Mouse (Mus musculus) MEL (cell line): Measurements from ENCODE around the gene Med13l. TPM values are rescaled to one million over a fixed set of nuclear protein-coding genes. Genes with fewer than 3 reads are reported as not detected.

Experiments
- DNase-seq: peaks from one replicate; pipeline ENCODE4 v3.0.0; 2011; ENCODE audit warnings: low read depth, low spot score
- H3K27ac ChIP-seq: 2 replicates; pipeline ENCODE4 v1.5.1; 2012; ENCODE audit warnings: low read depth, mild to moderate bottlenecking, control low read depth, low read length, moderate library complexity; ENCODE audit not compliant: control insufficient read depth
- H3K27me3 ChIP-seq, 2 experiments: fragments of 150-350 bp in 1 of 2; sonication (generic) in 1 of 2; 2 replicates each; pipeline ENCODE4 v1.6.1; 2012; ENCODE audit warnings: low read length in 2 of 2, mild to moderate bottlenecking in 2 of 2, improper control_type of control experiment in 1 of 2, moderate library complexity in 1 of 2; ENCODE audit not compliant: insufficient read depth in 2 of 2, control insufficient read depth in 1 of 2
- H3K36me3 ChIP-seq, 2 experiments: 2 replicates each; pipeline ENCODE4 v1.6.1; 2012 to 2014; ENCODE audit warnings: low read length in 2 of 2, improper control_type of control experiment in 1 of 2, inconsistent platforms in 1 of 2, mild to moderate bottlenecking in 1 of 2; ENCODE audit not compliant: insufficient read depth in 2 of 2, control insufficient read depth in 1 of 2
- H3K4me1 ChIP-seq, 2 experiments: fragments of 150-350 bp in 1 of 2; sonication (generic) in 1 of 2; 2 replicates each; pipeline ENCODE4 v1.6.1; 2012; ENCODE audit warnings: low read length in 2 of 2, improper control_type of control experiment in 1 of 2, mild to moderate bottlenecking in 1 of 2; ENCODE audit not compliant: insufficient read depth in 2 of 2, control insufficient read depth in 1 of 2
- H3K4me3 ChIP-seq, 2 experiments: fragments of 150-350 bp in 1 of 2; sonication (generic) in 1 of 2; 2 replicates each; pipeline ENCODE4 v1.5.1; 2012; ENCODE audit warnings: low read depth in 2 of 2, low read length in 2 of 2, mild to moderate bottlenecking in 2 of 2, moderate library complexity in 2 of 2, control low read depth in 1 of 2, improper control_type of control experiment in 1 of 2; ENCODE audit not compliant: control insufficient read depth in 1 of 2, insufficient read depth in 1 of 2
- H3K79me2 ChIP-seq: 2 replicates; pipeline ENCODE4 v1.6.1; 2012; ENCODE audit warnings: mild to moderate bottlenecking, low read length, moderate library complexity; ENCODE audit not compliant: control insufficient read depth, poor library complexity, insufficient read depth
- H3K9ac ChIP-seq: 2 replicates; pipeline ENCODE4 v1.6.1; 2012; ENCODE audit warnings: low read depth, mild to moderate bottlenecking, control low read depth, low read length, moderate library complexity; ENCODE audit not compliant: control insufficient read depth, poor library complexity, severe bottlenecking
- H3K9me3 ChIP-seq: fragments of 150-350 bp; sonication (generic); replicated peaks from 2 replicates; pipeline ENCODE4 v1.6.1; 2012; ENCODE audit warnings: mild to moderate bottlenecking, low read length, improper control_type of control experiment, moderate library complexity; ENCODE audit not compliant: insufficient read depth
- E2F4 ChIP-seq: IDR thresholded peaks from 2 replicates; pipeline ENCODE4 v1.6.1; 2011; ENCODE audit warnings: low read depth, low read length, improper control_type of control experiment, borderline replicate concordance
- ELF1 ChIP-seq: IDR thresholded peaks from 2 replicates; pipeline ENCODE4 v1.6.1; 2014; ENCODE audit warnings: low read depth, mild to moderate bottlenecking, inconsistent platforms, low read length, improper control_type of control experiment, moderate library complexity
- EP300 ChIP-seq, 2 experiments: IDR thresholded peaks; 2 replicates each; pipeline ENCODE4 v1.6.1; 2011; ENCODE audit warnings: improper control_type of control experiment in 2 of 2, low read length in 2 of 2, low read depth in 1 of 2, mild to moderate bottlenecking in 1 of 2
- ETS1 ChIP-seq: IDR thresholded peaks from 2 replicates; pipeline ENCODE4 v1.6.1; 2012; ENCODE audit warnings: low read depth, mild to moderate bottlenecking, inconsistent platforms, low read length, improper control_type of control experiment, moderate library complexity
- JUND ChIP-seq: IDR thresholded peaks from 2 replicates; pipeline ENCODE4 v1.6.1; 2011; ENCODE audit warnings: low read depth, mild to moderate bottlenecking, improper control_type of control experiment, low read length
- KAT2A ChIP-seq: conservative IDR thresholded peaks from 2 replicates; pipeline ENCODE4 v1.6.1; 2012; ENCODE audit warnings: low read depth, low read length, improper control_type of control experiment, inconsistent platforms
- MAX ChIP-seq: IDR thresholded peaks from 2 replicates; pipeline ENCODE4 v1.6.1; 2011; ENCODE audit warnings: low read length, improper control_type of control experiment
- MAZ ChIP-seq: IDR thresholded peaks from 2 replicates; pipeline ENCODE4 v1.6.1; 2012; ENCODE audit warnings: low read depth, mild to moderate bottlenecking, inconsistent platforms, low read length, improper control_type of control experiment
- MEF2A ChIP-seq: IDR thresholded peaks from 2 replicates; pipeline ENCODE4 v1.6.1; 2014; ENCODE audit warnings: low read depth, mild to moderate bottlenecking, inconsistent platforms, low read length, improper control_type of control experiment; ENCODE audit not compliant: poor library complexity, insufficient replicate concordance, severe bottlenecking; ENCODE audit errors: extremely low read depth
- MXI1 ChIP-seq: IDR thresholded peaks from 2 replicates; pipeline ENCODE4 v1.6.1; 2011; ENCODE audit warnings: mild to moderate bottlenecking, low read depth, low read length, improper control_type of control experiment
- MYB ChIP-seq: IDR thresholded peaks from 2 replicates; pipeline ENCODE4 v1.6.1; 2011; ENCODE audit warnings: mild to moderate bottlenecking, low read depth, low read length, improper control_type of control experiment
- NELFE ChIP-seq: IDR thresholded peaks from 2 replicates; pipeline ENCODE4 v1.6.1; 2011; ENCODE audit warnings: low read depth, low read length, improper control_type of control experiment
- NRF1 ChIP-seq: IDR thresholded peaks from 2 replicates; pipeline ENCODE4 v1.6.1; 2014; ENCODE audit warnings: low read depth, mild to moderate bottlenecking, inconsistent platforms, low read length, improper control_type of control experiment, moderate library complexity; ENCODE audit not compliant: poor library complexity, insufficient read depth, severe bottlenecking
- POLR2A ChIP-seq, 2 experiments: IDR thresholded peaks; 2 replicates each; pipeline ENCODE4 v1.6.1; 2011 to 2012; ENCODE audit warnings: low read length in 2 of 2, mild to moderate bottlenecking in 2 of 2, control low read depth in 1 of 2, improper control_type of control experiment in 1 of 2, low read depth in 1 of 2, moderate library complexity in 1 of 2; ENCODE audit not compliant: control insufficient read depth in 1 of 2, insufficient read depth in 1 of 2, poor library complexity in 1 of 2
- POLR2AphosphoS2 ChIP-seq: IDR thresholded peaks from 2 replicates; pipeline ENCODE4 v1.6.1; 2011; ENCODE audit warnings: low read length, improper control_type of control experiment
- RAD21 ChIP-seq: IDR thresholded peaks from 2 replicates; pipeline ENCODE4 v1.6.1; 2011; ENCODE audit warnings: mild to moderate bottlenecking, low read depth, low read length, improper control_type of control experiment
- SIN3A ChIP-seq: IDR thresholded peaks from 2 replicates; pipeline ENCODE4 v1.6.1; 2012; ENCODE audit warnings: low read length, improper control_type of control experiment, inconsistent platforms
- SMC3 ChIP-seq: IDR thresholded peaks from 2 replicates; pipeline ENCODE4 v1.6.1; 2011; ENCODE audit warnings: low read depth, low read length, improper control_type of control experiment
- TAL1 ChIP-seq: IDR thresholded peaks from 2 replicates; pipeline ENCODE4 v1.6.1; 2012; ENCODE audit warnings: mild to moderate bottlenecking, inconsistent platforms, low read length, moderate library complexity, mixed read lengths
- TBP ChIP-seq: IDR thresholded peaks from 2 replicates; pipeline ENCODE4 v1.8.0; 2011; ENCODE audit warnings: low read depth, low read length, improper control_type of control experiment
- UBTF ChIP-seq: IDR thresholded peaks from 2 replicates; pipeline ENCODE4 v1.6.1; 2012; ENCODE audit warnings: low read depth, mild to moderate bottlenecking, inconsistent platforms, low read length, improper control_type of control experiment, moderate library complexity, borderline replicate concordance; ENCODE audit not compliant: insufficient read depth
- ZC3H11A ChIP-seq: IDR thresholded peaks from 2 replicates; pipeline ENCODE4 v1.6.1; 2012; ENCODE audit warnings: low read depth, mild to moderate bottlenecking, inconsistent platforms, low read length, improper control_type of control experiment
- ZMIZ1 ChIP-seq: IDR thresholded peaks from 2 replicates; pipeline ENCODE4 v1.6.1; 2012; ENCODE audit warnings: low read depth, mild to moderate bottlenecking, inconsistent platforms, low read length, improper control_type of control experiment, moderate library complexity
- ZNF384 ChIP-seq: IDR thresholded peaks from 2 replicates; pipeline ENCODE4 v1.6.1; 2012; ENCODE audit warnings: low read depth, mild to moderate bottlenecking, inconsistent platforms, low read length, improper control_type of control experiment
- polyA plus RNA-seq, 2 experiments: library from polyadenylated mRNA; stranded (reverse) in 1 of 2; unstranded in 1 of 2; fragments of >175 nt in 1 of 2; fragments of >200 nt in 1 of 2; gene quantifications; 2 replicates each; pipeline versions ENCODE4 v1.2.1 to v1.2.4; 2012; ENCODE audit warnings: low replicate concordance in 2 of 2, low read depth in 1 of 2; ENCODE audit not compliant: insufficient read length in 2 of 2, insufficient read depth in 1 of 2, missing spikeins in 1 of 2
- total RNA-seq: library from RNA; depleted of rRNA; stranded (reverse); fragments of 300-350 nt; gene quantifications from 2 replicates; pipeline ENCODE4 v1.2.3, GENCODE M21; 2012

Gene Med13l
- total and polyA plus RNA-seq, 3 experiments = 13.4 to 16.1 TPM; not detected in 1

- Histone ChIP-seq H3K27me3 (peaks cover 0 to 2% of the 10 kb centered on the region in 2 experiments; a peak in 1 of 4 replicates), H3K4me1 (no peaks in the 10 kb centered on the region), H3K27ac (no peak overlapping the region), H3K79me2 (no peaks in the 10 kb centered on the region), H3K9ac (no peak overlapping the region), H3K9me3 (no peaks in the 10 kb centered on the region), H3K36me3 (no peaks in the 10 kb centered on the region), H3K4me3 (no peak overlapping the region)
- TF ChIP-seq MAZ (no peak), ZC3H11A (no peak), NRF1 (no peak), RAD21 (no peak), TBP (no peak), KAT2A (no peak), ZMIZ1 (no peak), POLR2A (IDR thresholded peaks at IDR 0.05; ENCODE audit: control insufficient read depth in 1 of 2, insufficient read depth in 1 of 2, low read depth in 1 of 2, low read length in 2 of 2, poor library complexity in 1 of 2) (no peak), SMC3 (no peak), POLR2AphosphoS2 (no peak), UBTF (no peak), MEF2A (no peak), MAX (no peak), TAL1 (no peak), NELFE (no peak)
- no peak for DNase-seq
Measured at GRCm38 (mm10) chr5:118534407-118534921, 26.0 kb upstream of the Med13l start.

- peaks cover 0 to 2% of the 10 kb centered on the region in 2 experiments; a peak in 1 of 4 replicates for H3K27me3 ChIP-seq
Measured at GRCm38 (mm10) chr5:118535130-118535529, 25.3 kb upstream of the Med13l start.

More at GRCm38 (mm10) chr5:118535130-118535529, 25.3 kb upstream of the Med13l start:
- no peaks in the 10 kb centered on the region for H3K9me3 ChIP-seq
- no peak overlapping the region for H3K4me3 ChIP-seq
- DNase-seq = no peak
- H3K36me3 ChIP-seq = no peaks in the 10 kb centered on the region
- H3K9ac ChIP-seq = no peak overlapping the region
- no peak overlapping the region for H3K27ac ChIP-seq
- no peaks in the 10 kb centered on the region for H3K4me1 ChIP-seq
- no peak for TF ChIP-seq RAD21
- no peak for TF ChIP-seq ZNF384
- no peak for TF ChIP-seq UBTF
- no peak for TF ChIP-seq ETS1
- TF ChIP-seq E2F4 = no peak
- no peak for TF ChIP-seq NRF1
- no peak for TF ChIP-seq MYB
- no peak for TF ChIP-seq JUND
- no peak for TF ChIP-seq ZC3H11A
- TF ChIP-seq KAT2A = no peak
- no peak for TF ChIP-seq POLR2A (IDR thresholded peaks at IDR 0.05; ENCODE audit: control insufficient read depth in 1 of 2, insufficient read depth in 1 of 2, low read depth in 1 of 2, low read length in 2 of 2, poor library complexity in 1 of 2)
- TF ChIP-seq MAX = no peak
- no peak for TF ChIP-seq SIN3A
- no peak for TF ChIP-seq ELF1
- TF ChIP-seq MXI1 = no peak
- no peak for TF ChIP-seq POLR2AphosphoS2
- no peak for TF ChIP-seq EP300 (IDR thresholded peaks at IDR 0.05; ENCODE audit: low read depth in 1 of 2, low read length in 2 of 2)
- no peaks in the 10 kb centered on the region for H3K79me2 ChIP-seq
